Mouse (Mus musculus) inflammation-experienced regulatory T-cells, adult 6 months (primary cell): ENCODE measurements around the gene Copb1. TPM values are rescaled to one million over a fixed set of nuclear protein-coding genes. Genes with fewer than 3 reads are reported as not detected.

ENCODE experiments used
- ATAC-seq: one replicate; pipeline ENCODE4 v1.8.0; 2017
- polyA plus RNA-seq, 3 experiments: library from polyadenylated mRNA; unstranded; fragments of 100-300 nt; shearing (Covaris generic); gene quantifications; one replicate each; pipeline ENCODE4 v1.2.1; 2017

Copb1 gene
- 100 to 1,000 TPM; 114 to 150 (median 118) TPM for polyA plus RNA-seq

- peak; percentile 97 for ATAC-seq
These were observed at the start of gene Copb1 for GRCm38 (mm10) chr7:114253885-114254833. Copb1 (minus strand) TSS chr7:114254711.

DNA sequence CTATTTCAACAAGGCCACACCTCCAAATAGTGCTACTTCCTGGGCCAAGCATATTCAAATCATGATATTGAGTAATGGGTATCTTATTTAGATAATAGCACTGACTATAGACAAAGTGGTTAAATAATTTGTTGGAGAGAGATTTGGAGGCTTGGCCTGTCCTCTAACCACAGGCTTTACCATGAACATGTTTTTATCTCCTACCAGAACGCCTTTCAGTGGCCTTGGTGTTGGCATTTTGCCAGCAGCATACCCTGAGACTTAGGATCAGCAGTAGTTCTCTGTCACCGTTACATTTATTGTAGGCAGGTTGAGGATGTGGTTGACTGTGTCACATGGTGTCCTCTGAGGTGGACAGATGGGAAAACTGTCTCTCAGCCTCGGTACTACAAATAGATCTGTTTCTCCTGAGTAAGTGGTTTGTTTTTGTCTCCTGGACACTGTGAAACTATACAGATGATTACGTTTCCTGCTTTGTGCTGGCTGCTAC lies 46.8 kb upstream of the Copb1 start:
- ATAC-seq, result peak; percentile 88

GRCm38 (mm10) chr7:114300782-114301181 lies 46.3 kb upstream of the Copb1 start:
- no peak for ATAC-seq

DNA sequence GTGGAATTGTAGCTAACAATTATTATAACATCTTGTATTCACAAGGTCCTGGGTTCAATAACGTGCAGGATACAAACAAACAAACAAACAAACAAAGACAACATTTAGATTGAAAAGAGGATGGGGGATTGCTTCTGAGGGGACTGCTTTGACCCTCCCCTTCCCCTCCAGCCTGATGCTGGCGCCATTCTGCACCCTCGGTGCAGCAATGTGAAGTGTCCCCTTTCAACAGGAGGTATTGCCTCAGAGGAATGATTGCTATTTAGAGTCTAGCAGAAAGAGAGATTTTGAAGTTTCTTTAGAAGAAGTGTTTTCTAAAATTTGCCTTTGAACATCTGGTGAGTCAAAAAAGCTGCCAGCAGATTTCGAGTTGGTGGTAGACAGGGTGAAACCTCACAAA lies 44.7 kb upstream of the Copb1 start:
- no peak for ATAC-seq

DNA sequence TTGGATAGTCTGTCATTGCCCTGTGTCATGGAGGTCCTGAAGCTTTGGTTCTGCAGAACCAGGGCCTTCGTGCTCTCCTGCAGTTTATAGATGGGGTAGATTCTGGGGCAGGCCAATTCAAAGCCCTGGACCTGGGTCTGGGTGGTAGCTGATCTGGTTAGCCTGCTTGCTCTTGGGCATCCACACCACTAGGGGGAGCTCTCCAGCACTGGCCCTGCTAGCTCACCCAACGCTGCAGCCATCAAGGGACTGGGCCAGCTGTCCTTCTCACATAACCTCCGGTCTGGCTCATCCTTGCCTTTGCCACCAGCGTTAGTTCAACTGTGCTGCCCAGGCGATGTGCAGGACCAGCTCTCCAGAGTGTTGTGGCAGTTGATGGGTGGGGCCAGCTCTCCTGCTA lies 40.2 kb upstream of the Copb1 start:
- ATAC-seq, result no peak

GRCm38 (mm10) chr7:114293903-114294302 lies 39.4 kb upstream of the Copb1 start:
- ATAC-seq, result no peak

DNA sequence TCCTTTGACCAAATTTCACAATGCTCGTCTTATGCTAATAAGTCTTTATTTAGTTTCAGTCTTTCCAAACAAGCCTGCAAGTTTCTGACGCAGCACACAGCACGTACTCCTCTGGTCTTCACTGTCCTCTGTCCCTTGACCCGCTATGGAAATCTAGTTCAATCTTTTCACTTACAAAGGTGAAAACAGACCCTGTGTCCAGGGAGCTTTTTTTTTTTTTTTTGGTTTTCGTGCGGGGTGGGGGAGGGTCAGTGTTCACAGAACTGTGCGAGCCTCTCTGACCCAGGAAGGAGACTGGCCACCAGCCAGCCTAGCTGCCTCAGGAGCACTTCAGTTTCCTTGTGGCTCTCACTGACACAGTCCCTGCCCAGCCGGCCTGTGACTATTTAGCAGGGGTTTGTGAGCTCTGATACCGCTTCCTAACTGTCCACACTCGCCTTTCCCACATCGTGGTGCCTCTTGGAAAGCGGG lies 38.0 kb upstream of the Copb1 start:
- ATAC-seq, result no peak

DNA sequence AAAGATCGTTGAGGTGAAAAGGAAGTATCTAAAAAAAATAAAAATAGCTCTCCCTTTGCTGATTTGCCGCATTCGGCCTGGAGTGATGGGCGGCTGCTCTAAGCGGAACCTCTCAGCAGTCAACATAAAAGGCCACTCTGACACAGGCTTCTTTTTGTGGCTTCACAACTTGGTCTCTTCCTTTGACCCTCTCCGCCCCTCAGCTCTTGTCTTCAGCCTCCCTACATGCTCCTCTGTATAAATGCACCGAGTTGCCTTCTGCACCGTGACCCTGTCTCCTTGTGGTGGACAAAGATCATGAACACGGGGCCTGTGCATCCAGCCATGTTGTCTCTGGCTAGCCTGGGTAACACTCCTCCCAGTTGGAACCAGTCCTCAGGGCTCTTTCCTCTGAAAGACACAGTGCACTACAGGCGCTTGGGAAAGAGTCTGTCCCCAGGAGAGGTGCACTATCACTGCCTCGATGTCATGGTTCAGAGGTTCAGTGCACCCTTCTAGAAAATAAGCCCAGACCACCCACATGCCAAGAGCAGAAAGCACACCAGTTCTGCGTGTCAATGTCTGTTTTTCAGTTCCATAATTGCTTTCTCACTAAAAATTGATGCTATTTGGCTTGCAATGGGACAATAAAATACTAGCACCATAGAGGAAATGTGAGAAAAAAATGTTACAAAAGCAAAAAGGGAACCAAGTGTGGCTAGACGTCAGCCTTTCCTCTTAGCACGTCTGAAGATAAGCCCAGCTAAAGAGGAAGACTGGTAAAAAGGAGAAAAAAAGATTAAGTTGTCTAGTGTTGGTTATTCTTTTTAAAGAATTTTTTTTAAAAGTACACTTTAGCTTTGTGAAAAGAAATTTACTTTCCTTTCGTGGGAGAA lies 37.2 kb upstream of the Copb1 start:
- peak; percentile 51 for ATAC-seq

- no peak for ATAC-seq
These were observed 35.6 kb upstream of the Copb1 start for GRCm38 (mm10) chr7:114290078-114290506.

DNA sequence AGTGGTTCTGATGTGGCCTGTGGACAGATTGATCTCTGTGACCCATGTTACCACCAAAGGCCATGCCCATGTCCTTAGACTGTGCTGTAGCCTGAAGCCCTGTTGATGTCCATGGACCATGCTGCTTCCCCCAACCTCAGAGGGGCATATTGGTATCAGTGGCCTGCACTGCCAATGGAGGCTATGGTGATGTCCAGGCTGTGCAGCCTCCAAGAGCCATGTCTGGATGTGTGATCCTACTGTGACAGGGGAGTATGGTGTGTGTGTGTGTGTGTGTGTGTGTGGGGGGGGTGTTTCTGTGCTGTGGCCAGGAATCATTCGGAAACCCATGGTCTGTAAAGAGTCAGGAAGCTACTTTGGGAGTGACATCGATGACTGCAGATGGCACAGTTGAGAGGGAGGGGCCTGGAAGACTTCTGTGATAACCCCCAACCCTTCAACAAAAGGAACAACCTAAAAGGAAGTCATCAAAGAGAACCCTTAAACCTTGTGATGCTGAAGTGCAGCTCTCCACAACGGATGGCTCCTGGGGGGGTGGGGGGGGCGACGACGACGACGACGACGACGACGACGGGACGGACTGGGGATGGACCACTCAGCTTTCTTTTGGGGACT lies 29.9 kb upstream of the Copb1 start:
- no peak for ATAC-seq

GRCm38 (mm10) chr7:114283006-114283405 lies 28.5 kb upstream of the Copb1 start:
- no peak for ATAC-seq

DNA sequence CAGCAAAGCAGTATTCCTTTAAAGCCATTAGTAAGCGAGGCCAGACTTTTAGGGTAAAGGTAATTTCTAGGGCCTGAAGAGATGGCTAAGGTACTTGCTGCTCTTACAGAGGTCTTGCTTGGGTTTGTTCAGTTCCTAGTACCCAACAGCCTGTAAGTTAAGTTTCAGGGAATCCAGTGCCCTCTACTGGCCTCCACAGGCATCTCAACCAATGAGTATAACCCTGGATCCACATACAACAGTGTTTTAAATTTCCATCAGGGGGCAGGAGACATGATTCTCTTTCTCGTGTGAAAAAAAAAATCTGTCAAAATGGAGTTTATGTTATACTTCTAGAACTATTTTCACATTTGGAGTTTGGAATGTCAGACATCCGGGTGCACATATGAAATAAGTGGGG lies 27.2 kb upstream of the Copb1 start:
- peak; percentile 94 for ATAC-seq

- peak; percentile 85 for ATAC-seq
These were observed 21.7 kb upstream of the Copb1 start, which contains the start of gene Psma1 for GRCm38 (mm10) chr7:114276005-114276752. Psma1 (minus strand) TSS chr7:114276118.

GRCm38 (mm10) chr7:114275372-114276004 lies 21.0 kb upstream of the Copb1 start:
- ATAC-seq, result peak; percentile 47

DNA sequence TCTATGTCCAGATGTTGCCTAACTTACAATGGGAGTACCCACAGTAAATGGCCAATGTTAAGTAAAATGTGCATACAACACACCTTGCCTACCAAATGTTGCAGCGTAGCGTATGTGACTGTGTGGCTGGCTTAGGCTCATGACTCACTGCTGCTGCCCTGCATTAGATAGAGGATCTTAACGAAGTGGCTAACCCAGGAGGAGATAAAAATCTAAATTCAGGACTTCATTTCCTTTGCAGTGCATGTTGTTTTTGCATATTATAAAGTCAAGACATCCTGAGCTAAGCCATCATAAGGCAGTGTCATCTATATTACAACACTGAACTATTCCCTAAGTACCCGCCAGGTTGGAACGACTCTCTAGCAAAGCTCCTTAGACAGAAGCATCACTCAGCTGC lies 13.9 kb upstream of the Copb1 start:
- ATAC-seq, result no peak

DNA sequence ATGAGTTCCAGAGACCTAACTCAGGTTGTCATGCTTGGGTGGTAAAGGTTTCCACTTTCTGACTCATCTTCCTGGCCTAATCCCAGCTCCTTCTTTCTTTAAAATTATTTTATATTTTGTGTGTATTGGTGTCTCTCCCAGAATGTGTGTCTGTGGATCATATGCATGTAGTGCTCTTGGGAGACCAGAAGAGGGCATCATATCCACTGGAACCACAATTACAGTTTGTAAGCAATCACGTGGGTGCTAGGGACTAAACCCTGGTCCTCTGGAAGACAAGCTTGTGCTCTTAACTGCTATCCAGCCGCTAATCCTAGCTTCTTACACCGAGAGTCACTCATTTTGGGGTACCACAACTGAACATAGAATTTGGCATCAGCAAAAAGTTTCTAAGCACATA lies 2.8 kb downstream of the Copb1 start:
- no peak for ATAC-seq

- peak; percentile 46 for ATAC-seq
These were observed 20.5 kb downstream of the Copb1 start for GRCm38 (mm10) chr7:114233980-114234379.

GRCm38 (mm10) chr7:114232982-114233381 lies 21.5 kb downstream of the Copb1 start:
- peak; percentile 41 for ATAC-seq

GRCm38 (mm10) chr7:114231857-114232256 lies 22.7 kb downstream of the Copb1 start:
- ATAC-seq, result no peak

DNA sequence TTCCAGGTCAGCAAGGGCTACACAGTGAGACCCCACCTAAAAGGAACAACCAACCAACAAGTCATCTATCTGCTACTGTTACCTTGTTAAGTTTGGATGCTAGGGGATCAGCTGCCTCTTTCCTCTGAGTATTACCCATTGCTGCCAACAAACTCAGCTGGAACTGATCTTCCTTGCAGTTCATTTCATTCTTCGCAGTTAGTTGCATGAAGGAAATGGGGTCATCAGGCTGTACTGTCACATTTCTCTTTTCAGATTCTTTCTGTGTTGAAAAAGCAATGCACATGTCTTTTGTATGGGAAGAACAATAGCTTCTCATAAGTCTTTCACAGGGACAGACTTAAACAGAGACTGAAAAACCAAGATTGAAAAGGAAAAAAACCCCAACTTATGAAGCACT lies 28.0 kb downstream of the Copb1 start:
- no peak for ATAC-seq

- no peak for ATAC-seq
These were observed 34.1 kb downstream of the Copb1 start for GRCm38 (mm10) chr7:114220433-114220832.
